Comparison of ENCODE assay signal across 13 mouse cellular contexts in the genomic region with DNA sequence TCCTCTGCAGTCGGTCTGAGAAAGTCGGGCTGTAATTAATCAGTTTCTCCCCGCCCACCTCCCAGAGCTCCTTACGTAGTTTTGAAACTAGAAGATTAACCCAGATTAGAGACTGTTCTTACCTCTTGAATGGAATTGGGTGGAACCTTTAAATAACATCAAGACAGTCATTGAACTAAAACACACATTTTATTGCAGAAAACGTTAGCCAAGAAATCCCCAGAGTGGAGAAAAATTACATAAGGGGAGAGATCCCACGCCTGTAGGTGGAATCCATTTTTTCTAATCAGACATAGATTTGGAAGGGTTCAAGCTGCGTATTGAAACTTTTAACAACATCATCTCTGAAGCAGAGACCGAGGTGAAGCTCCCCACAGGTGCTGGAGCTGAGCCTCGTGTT. TPM values are rescaled to one million over a fixed set of nuclear protein-coding genes. Genes with fewer than 3 reads are reported as not detected.
A peak's percentile ranks its signal among the peaks of the same experiment; 100 is the strongest.
DNase-seq lines count a peak whose midpoint lies in the region; ATAC-seq lines count a peak whose summit lies in the region.
"Had no signal": no experiment of that assay in that cellular context is flagged by ENCODE, and none has a peak within 500 bp of the region (broad histone marks: within the 10 kb centered on the region; RNA-seq: fewer than 3 reads in every experiment).

No protein-coding gene starts in this region.

- H3K27ac ChIP-seq in limb, embryonic 12.5 days, result no peak overlapping the region
- no peak overlapping the region for H3K27ac ChIP-seq in limb, embryonic 10.5 days
- H3K27ac ChIP-seq: neural tube, embryonic 13.5 days had no signal

- WGBS in limb, embryonic 12.5 days, result 51% methylated on average over 9 of the region's 9 CpGs
- 67% methylated on average over 9 of the region's 9 CpGs for WGBS in limb, embryonic 10.5 days

- H3K4me1 ChIP-seq in limb, embryonic 12.5 days (replicated peaks), result 0 out of 2 replicates have a peak, but pooled peaks cover 9% of the 10 kb centered on the region
- H3K4me1 ChIP-seq in limb, embryonic 10.5 days, result peaks cover 20% of the 10 kb centered on the region
- H3K4me1 ChIP-seq: megakaryocyte, embryonic 14.5 days had no signal

- peak overlapping the region; percentile 37; the same call in 1 of the 2 replicates for H3K4me2 ChIP-seq in limb, embryonic 12.5 days
- H3K4me2 ChIP-seq: neural tube, embryonic 13.5 days had no signal

- no peak for DNase-seq in frontal cortex, postnatal 10 days (ENCODE audit: low spot score in 2 of 2)
- DNase-seq in limb, embryonic 10.5 days (ENCODE audit: low spot score), result no peak
- DNase-seq in induced T-regulatory cell, adult 2 months (ENCODE audit: low read depth), result peak; percentile 1
- DNase-seq in telencephalon, adult 2 months (ENCODE audit: low read depth, low spot score), result peak; percentile 47
- no peak for DNase-seq in kidney, postnatal 36 days
- DNase-seq: cerebellum, adult 11-12 months; embryo, embryonic 11 days; lung, adult 2 months had no signal

- no peaks in the 10 kb centered on the region; the same call in 1 of the 2 replicates for H3K27me3 ChIP-seq in limb, embryonic 12.5 days
- no peaks in the 10 kb centered on the region for H3K27me3 ChIP-seq in limb, embryonic 10.5 days (ENCODE audit: low read depth, poor library complexity, severe bottlenecking)
- H3K27me3 ChIP-seq: megakaryocyte, embryonic 14.5 days had no signal

- no peaks in the 10 kb centered on the region for H3K36me3 ChIP-seq in limb, embryonic 12.5 days
- no peaks in the 10 kb centered on the region for H3K36me3 ChIP-seq in limb, embryonic 10.5 days
- H3K36me3 ChIP-seq: neural tube, embryonic 13.5 days had no signal

- no peak overlapping the region for H3K4me3 ChIP-seq in limb, embryonic 12.5 days (replicated peaks)
- H3K4me3 ChIP-seq in limb, embryonic 10.5 days, result no peak overlapping the region
- H3K4me3 ChIP-seq: megakaryocyte, embryonic 14.5 days; neural tube, embryonic 13.5 days had no signal

- peak; percentile 76 for ATAC-seq in frontal cortex, adult (ENCODE audit: low TSS enrichment)
- ATAC-seq in limb, embryonic 12.5 days (ENCODE audit: insufficient number of reproducible peaks, insufficient read depth, low FRiP score, low TSS enrichment, low read depth), result no peak
- ATAC-seq in CD4-positive, CD25-positive, alpha-beta regulatory T cell, adult 4 months, result no peak

- no peak overlapping the region for H3K9ac ChIP-seq in limb, embryonic 12.5 days (replicated peaks)
- H3K9ac ChIP-seq: neural tube, embryonic 13.5 days had no signal

- 0 out of 2 replicates have a peak, but pooled peaks cover 4% of the 10 kb centered on the region for H3K9me3 ChIP-seq in limb, embryonic 12.5 days
- no peaks in the 10 kb centered on the region for H3K9me3 ChIP-seq in limb, embryonic 10.5 days (replicated peaks)

RNA-seq across cellular contexts. Expression of a gene that starts 59.1 kb away (rescaled TPM):
- polyA plus RNA-seq in limb, embryonic 12.5 days (2016; fragmentation: Nextera tagmentation; extraction: Ambion mirVana), result 0.30 and 0.31 TPM in 2 replicates
- 0.11 and 0.18 TPM in 2 replicates for polyA plus RNA-seq in limb, embryonic 10.5 days (2016; fragmentation: Nextera tagmentation; extraction: Ambion mirVana)
- polyA plus RNA-seq in CD4-positive, CD25-positive, alpha-beta regulatory T cell, adult 4 months (2017; shearing (Covaris generic)), result under 1 TPM in 1 of 2 experiments, not detected in 1; 0.24 TPM

Comparison
In these comparisons a context has a peak if more than half of its experiments do, and no peak if none do; other contexts are left out.
1. DNase-seq: peak in induced T-regulatory cell, adult 2 months (single experiment) and telencephalon, adult 2 months (single experiment); none in frontal cortex, postnatal 10 days (0 of 2), limb, embryonic 10.5 days (single experiment) and kidney, postnatal 36 days (0 of 2).